Comparison of ENCODE assay signal across 34 mouse cellular contexts in genomic region chr4:134067833-134068544, GRCm38 (mm10). TPM values are rescaled to one million over a fixed set of nuclear protein-coding genes. Genes with fewer than 3 reads are reported as not detected.
DNase-seq lines count a peak whose midpoint lies in the region; ATAC-seq and TF ChIP-seq lines count a peak whose summit lies in the region.
"Had no signal": no experiment of that assay in that cellular context is flagged by ENCODE, and none has a peak within 500 bp of the region (broad histone marks: within the 10 kb centered on the region; RNA-seq: fewer than 3 reads in every experiment).

No protein-coding gene starts in this region.

- H3K4me1 ChIP-seq in lung, postnatal 0 days (ENCODE audit: insufficient read depth, low read depth, low read length): no peaks in the 10 kb centered on the region
- H3K4me1 ChIP-seq in E14TG2a.4 (replicated peaks; ENCODE audit: low read depth, low read length): peaks cover 78% of the 10 kb centered on the region
- H3K4me1 ChIP-seq in stomach, embryonic 14.5 days (ENCODE audit: control insufficient read depth, insufficient read depth, low read length): no peaks in the 10 kb centered on the region
- H3K4me1 ChIP-seq: embryonic facial prominence, embryonic 12.5 days; hindbrain, embryonic 15.5 days; neural tube, embryonic 13.5 days had no signal

- H3K36me3 ChIP-seq in lung, postnatal 0 days (ENCODE audit: insufficient read depth, low read length): no peaks in the 10 kb centered on the region
- H3K36me3 ChIP-seq in E14TG2a.4 (ENCODE audit: insufficient read depth, low read length): no peaks in the 10 kb centered on the region
- H3K36me3 ChIP-seq in stomach, embryonic 14.5 days (ENCODE audit: control insufficient read depth, insufficient read depth, low read length): no peaks in the 10 kb centered on the region
- H3K36me3 ChIP-seq: embryonic facial prominence, embryonic 12.5 days; heart, embryonic 10.5 days; hindbrain, embryonic 15.5 days; midbrain, embryonic 10.5 days; neural tube, embryonic 13.5 days had no signal

- no peak overlapping the region for H3K4me3 ChIP-seq in lung, postnatal 0 days (ENCODE audit: low read depth, low read length)
- 0 out of 2 replicates have a peak overlapping the region, but pooled peaks have one; percentile 14 for H3K4me3 ChIP-seq in E14TG2a.4 (replicated peaks; ENCODE audit: low read length)
- no peak overlapping the region for H3K4me3 ChIP-seq in stomach, embryonic 14.5 days (ENCODE audit: low read depth, low read length)
- H3K4me3 ChIP-seq: embryonic facial prominence, embryonic 12.5 days; forebrain, embryonic 13.5 days; gastrocnemius, adult 2 months; heart, embryonic 10.5 days; hindbrain, embryonic 15.5 days; midbrain, embryonic 10.5 days; myocyte; neural tube, embryonic 13.5 days had no signal

- H3K27me3 ChIP-seq in lung, postnatal 0 days (replicated peaks; ENCODE audit: insufficient read depth, low read length): no peaks in the 10 kb centered on the region
- H3K27me3 ChIP-seq in E14TG2a.4 (ENCODE audit: insufficient read depth, low read length): peaks cover 38% of the 10 kb centered on the region
- H3K27me3 ChIP-seq in stomach, embryonic 14.5 days (ENCODE audit: control insufficient read depth, insufficient read depth, low read length): no peaks in the 10 kb centered on the region

- no peak for TF ChIP-seq CTCF in lung, postnatal 0 days (IDR thresholded peaks at IDR 0.05)
- no peak for TF ChIP-seq CTCF in E14TG2a.4 (conservative IDR thresholded peaks at IDR 0.05; ENCODE audit: low read length)

- peak; percentile 78 for ATAC-seq in lung, postnatal 0 days
- peak; percentile 53; the same call in 1 of the 2 replicates for ATAC-seq in stomach, embryonic 14.5 days (ENCODE audit: insufficient number of reproducible peaks, insufficient read depth, low FRiP score, low read depth)
- ATAC-seq: forebrain, embryonic 13.5 days; midbrain, embryonic 16.5 days had no signal

- H3K27ac ChIP-seq in lung, postnatal 0 days (ENCODE audit: low read length): no peak overlapping the region
- no peak overlapping the region for H3K27ac ChIP-seq in stomach, embryonic 14.5 days (ENCODE audit: low read length)
- H3K27ac ChIP-seq: embryonic facial prominence, embryonic 12.5 days; forebrain, embryonic 13.5 days; gastrocnemius, adult 2 months; heart, embryonic 10.5 days; hindbrain, embryonic 15.5 days; liver, embryonic 14.5 days; macrophage; midbrain, embryonic 10.5 days; neural tube, embryonic 13.5 days had no signal

- TF ChIP-seq EP300 in lung, postnatal 0 days (IDR thresholded peaks at IDR 0.05): no peak

- H3K9ac ChIP-seq in lung, postnatal 0 days (replicated peaks; ENCODE audit: low read depth): no peak overlapping the region
- H3K9ac ChIP-seq in stomach, embryonic 14.5 days (replicated peaks; ENCODE audit: low read depth, low read length): no peak overlapping the region
- H3K9ac ChIP-seq: embryonic facial prominence, embryonic 12.5 days; forebrain, embryonic 13.5 days; hindbrain, embryonic 15.5 days; liver, embryonic 14.5 days; neural tube, embryonic 13.5 days had no signal

- no peaks in the 10 kb centered on the region for H3K9me3 ChIP-seq in lung, postnatal 0 days (ENCODE audit: low read length)
- no peaks in the 10 kb centered on the region for H3K9me3 ChIP-seq in E14TG2a.4 (ENCODE audit: low read length)
- no peaks in the 10 kb centered on the region for H3K9me3 ChIP-seq in stomach, embryonic 14.5 days (ENCODE audit: control insufficient read depth, low read depth, low read length)
- H3K9me3 ChIP-seq: embryonic facial prominence, embryonic 12.5 days; forebrain, embryonic 13.5 days; heart, embryonic 10.5 days; hindbrain, embryonic 15.5 days; midbrain, embryonic 10.5 days; neural tube, embryonic 13.5 days had no signal

- H3K4me2 ChIP-seq in lung, postnatal 0 days (replicated peaks; ENCODE audit: low read depth, low read length): no peak overlapping the region
- H3K4me2 ChIP-seq in stomach, embryonic 14.5 days (replicated peaks; ENCODE audit: low read depth, low read length): no peak overlapping the region
- H3K4me2 ChIP-seq: embryonic facial prominence, embryonic 12.5 days; forebrain, embryonic 13.5 days; hindbrain, embryonic 15.5 days; neural tube, embryonic 13.5 days had no signal

- 55% methylated on average over 7 of the region's 7 CpGs for WGBS in lung, postnatal 0 days
- WGBS in stomach, embryonic 14.5 days: 80% methylated on average over 7 of the region's 7 CpGs

- peak; percentile 73 for DNase-seq in lung, postnatal 0 days (ENCODE audit: low spot score)
- DNase-seq in lung, postnatal 14 days: no peak
- peak; percentile 22 for DNase-seq in brain, adult 2 months (ENCODE audit: low read depth, low spot score)
- no peak for DNase-seq in embryo, embryonic 11 days
- no peak for DNase-seq in left cerebral cortex, adult 8-10 months (ENCODE audit: low spot score in 2 of 2)
- DNase-seq: adrenal gland, postnatal 36 days; cerebellum, adult 11 months; cerebellum, postnatal 10 days; gastrocnemius, adult 2 months; heart, postnatal 4 days; layer of hippocampus, postnatal 36 days; retina, postnatal 1 day; right cerebral cortex, postnatal 25 days; thymus, adult 2 months had no signal

RNA-seq across cellular contexts. Expression of gene Crybg2, which starts 7.4 kb away (rescaled TPM):
- 2.8 and 3.1 TPM in 2 replicates for polyA plus RNA-seq in lung, postnatal 0 days (2015; fragmentation: Nextera tagmentation; extraction: Ambion mirVana)
- polyA plus RNA-seq in stomach, embryonic 14.5 days (2014; fragmentation: Nextera tagmentation; extraction: Ambion mirVana): 4.8 and 7.3 TPM in 2 replicates
- 1 to 10 TPM; 3.6 to 6.8 (median 5.8) TPM for total RNA-seq in left cerebral cortex, adult 8-10 months (2022)
- total RNA-seq: adrenal gland, postnatal 36 days; gastrocnemius, adult 2 months; heart, postnatal 4 days had no signal
- polyA plus RNA-seq: macrophage had no signal

RNA-seq across cellular contexts. Expression of gene Zfp683, which starts 14.4 kb away (rescaled TPM):
- polyA plus RNA-seq in lung, postnatal 0 days (2015; fragmentation: Nextera tagmentation; extraction: Ambion mirVana): not detected in 2 replicates
- not detected in 2 replicates for polyA plus RNA-seq in stomach, embryonic 14.5 days (2014; fragmentation: Nextera tagmentation; extraction: Ambion mirVana)
- not detected for total RNA-seq in left cerebral cortex, adult 8-10 months (2022)
- total RNA-seq: adrenal gland, postnatal 36 days; gastrocnemius, adult 2 months; heart, postnatal 4 days; layer of hippocampus, adult 8-10 months; layer of hippocampus, postnatal 36 days; left cerebral cortex, postnatal 36 days had no signal
- polyA plus RNA-seq: cortical plate, adult 2 months; embryonic facial prominence, embryonic 12.5 days; forebrain, embryonic 13.5 days; frontal cortex, adult 2 months; heart, embryonic 10.5 days; hindbrain, embryonic 15.5 days; intestine, embryonic 14.5 days; kidney, embryonic 14.5 days; macrophage; midbrain, embryonic 10.5 days; midbrain, embryonic 16.5 days; myocyte; neural tube, embryonic 13.5 days had no signal

RNA-seq across cellular contexts. Expression of gene Cd52, which starts 26.9 kb away (rescaled TPM):
- 65.8 and 65.9 TPM in 2 replicates for polyA plus RNA-seq in lung, postnatal 0 days (2015; fragmentation: Nextera tagmentation; extraction: Ambion mirVana)
- 16.3 and 16.4 TPM in 2 replicates for polyA plus RNA-seq in stomach, embryonic 14.5 days (2014; fragmentation: Nextera tagmentation; extraction: Ambion mirVana)
- total RNA-seq in left cerebral cortex, adult 8-10 months (2022): 10 to 100 TPM in 2 of 4 experiments, 1 to 10 TPM in 2; 2.5 to 32.5 (median 12.8) TPM
- polyA plus RNA-seq: myocyte had no signal

RNA-seq across cellular contexts. Expression of gene Ubxn11, which starts 34.4 kb away (rescaled TPM):
- 10.3 and 11.3 TPM in 2 replicates for polyA plus RNA-seq in lung, postnatal 0 days (2015; fragmentation: Nextera tagmentation; extraction: Ambion mirVana)
- polyA plus RNA-seq in stomach, embryonic 14.5 days (2014; fragmentation: Nextera tagmentation; extraction: Ambion mirVana): 7.0 and 8.3 TPM in 2 replicates
- total RNA-seq in left cerebral cortex, adult 8-10 months (2022): 10 to 100 TPM; 33.5 to 51.3 (median 43.0) TPM

RNA-seq across cellular contexts. Expression of gene Lin28a, which starts 49.3 kb away (rescaled TPM):
- polyA plus RNA-seq in lung, postnatal 0 days (2015; fragmentation: Nextera tagmentation; extraction: Ambion mirVana): 0.19 TPM in 1 of 2 replicates, not detected in the other
- 0.07 TPM in 2 replicates for polyA plus RNA-seq in stomach, embryonic 14.5 days (2014; fragmentation: Nextera tagmentation; extraction: Ambion mirVana)
- not detected for total RNA-seq in left cerebral cortex, adult 8-10 months (2022)
- total RNA-seq: adrenal gland, postnatal 36 days; layer of hippocampus, adult 8-10 months; layer of hippocampus, postnatal 36 days; left cerebral cortex, postnatal 36 days had no signal
- polyA plus RNA-seq: cortical plate, adult 2 months; frontal cortex, adult 2 months; gonadal fat pad, adult 2 months; heart, embryonic 16.5 days; kidney, embryonic 14.5 days; macrophage had no signal

Comparison
In these comparisons a context has a peak if more than half of its experiments do, and no peak if none do; other contexts are left out.
1. DNase-seq: peak in lung, postnatal 0 days (single experiment) and brain, adult 2 months (single experiment); none in lung, postnatal 14 days (single experiment), embryo, embryonic 11 days (single experiment) and left cerebral cortex, adult 8-10 months (0 of 2).